Mouse (Mus musculus) kidney, adult 2 months (tissue): Measurements from ENCODE around the gene Fcgr3. TPM values are rescaled to one million over a fixed set of nuclear protein-coding genes. Genes with fewer than 3 reads are reported as not detected.
"Not testable (repeated sequence)": the region's sequence is repeated elsewhere in the genome, so short reads cannot be mapped to it uniquely, and the experiment has no call there.

Source experiments
- DNase-seq: peaks from one replicate; pipeline ENCODE4 v3.0.0; 2021
- H3K27ac ChIP-seq: fragments of 200-500 bp; 2 replicates; pipeline ENCODE4 v1.5.1; 2012; ENCODE audit warnings: low read depth, low read length, control low read depth, inconsistent platforms; ENCODE audit not compliant: insufficient read depth
- H3K27me3 ChIP-seq: fragments of 200-500 bp; replicated peaks from 2 replicates; pipeline ENCODE4 v1.6.1; 2012; ENCODE audit warnings: mild to moderate bottlenecking, moderate library complexity, low read length, inconsistent platforms; ENCODE audit not compliant: control insufficient read depth, insufficient read depth
- H3K36me3 ChIP-seq: fragments of 200-500 bp; 2 replicates; pipeline ENCODE4 v1.6.1; 2012; ENCODE audit warnings: mild to moderate bottlenecking, moderate library complexity, low read length, inconsistent platforms; ENCODE audit not compliant: control insufficient read depth, insufficient read depth
- H3K4me1 ChIP-seq: fragments of 200-500 bp; 2 replicates; pipeline ENCODE4 v1.6.1; 2011; ENCODE audit warnings: low read length; ENCODE audit not compliant: control insufficient read depth, insufficient read depth
- H3K4me3 ChIP-seq: fragments of 200-500 bp; 2 replicates; pipeline ENCODE4 v1.5.1; 2011; ENCODE audit warnings: mild to moderate bottlenecking, low read depth, low read length, control low read depth; ENCODE audit not compliant: insufficient read depth
- CTCF ChIP-seq: fragments of 200-500 bp; conservative IDR thresholded peaks from 2 replicates; pipeline ENCODE4 v1.5.1; 2011; ENCODE audit warnings: low read depth, mild to moderate bottlenecking, control low read depth, low read length, moderate library complexity, mixed read lengths; ENCODE audit not compliant: insufficient read depth, insufficient read length
- POLR2A ChIP-seq: fragments of 200-500 bp; IDR thresholded peaks from one replicate; pipeline ENCODE4 v1.6.1; 2011; ENCODE audit warnings: low read depth, low read length, control low read depth
- WGBS: fragments of 180-500 bp; shearing (Covaris S2); methylation state at CpG from one replicate; pipeline ENCODE4 v1.1.7; 2018; 5-methylcytosine and 5-hydroxymethylcytosine counted together
- polyA plus RNA-seq: library from polyadenylated mRNA; depleted of rRNA; stranded (reverse); fragments of >200 nt; gene quantifications from 2 replicates; pipeline ENCODE4 v1.2.3, GENCODE M21; 2012; rRNA removed

Gene Fcgr3
- polyA plus RNA-seq: 4.8 and 6.4 TPM in 2 replicates

DNA sequence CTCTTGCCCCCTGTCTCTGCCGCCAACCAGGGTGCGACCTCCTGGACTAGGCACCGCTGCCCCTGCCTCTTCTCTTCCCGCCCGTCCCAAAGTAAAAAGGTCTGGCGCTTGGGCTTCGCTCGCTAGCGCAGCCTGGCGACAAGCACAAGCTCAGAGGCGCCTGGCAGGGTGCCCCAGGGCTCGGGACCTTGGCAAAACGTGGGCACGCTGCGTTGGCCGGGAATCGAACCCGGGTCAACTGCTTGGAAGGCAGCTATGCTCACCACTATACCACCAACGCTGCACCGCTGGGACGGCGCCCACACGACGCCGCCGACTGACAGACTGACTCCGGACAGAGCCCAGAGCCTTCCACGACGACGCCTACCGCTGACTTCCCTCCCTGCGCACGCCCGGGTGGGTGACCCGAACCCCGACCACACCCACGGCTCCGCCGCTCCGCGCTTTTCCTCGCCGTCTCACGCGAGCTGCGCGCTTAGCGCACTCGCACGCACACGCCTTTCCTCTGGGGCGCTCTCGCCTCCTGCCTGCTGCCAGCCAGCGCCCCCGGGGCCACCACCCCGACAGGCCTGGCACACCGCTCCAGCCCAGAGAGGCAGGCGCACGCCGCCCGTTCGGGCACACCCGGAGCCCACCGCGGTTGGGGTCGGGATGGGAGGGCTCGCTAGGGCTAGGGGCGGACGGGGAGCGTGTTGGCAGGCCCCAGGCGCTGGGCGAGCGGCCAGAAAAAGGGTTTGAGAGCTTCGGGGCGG lies at the start of gene Fcgr3:
Gene Fcgr3, minus strand, starts transcription at position 445 of the 752 bp plus-strand sequence.
- 1% methylated on average over 46 of the region's 75 CpGs for WGBS
- 0 out of 2 replicates have a peak, but pooled peaks have one; percentile 16 for TF ChIP-seq CTCF
- not testable (repeated sequence) for H3K27me3 ChIP-seq, H3K27ac ChIP-seq, H3K4me1 ChIP-seq, H3K36me3 ChIP-seq
- peak; percentile 85 for DNase-seq
- H3K4me3 ChIP-seq: peak within 1 kb of the TSS; percentile 11

DNA sequence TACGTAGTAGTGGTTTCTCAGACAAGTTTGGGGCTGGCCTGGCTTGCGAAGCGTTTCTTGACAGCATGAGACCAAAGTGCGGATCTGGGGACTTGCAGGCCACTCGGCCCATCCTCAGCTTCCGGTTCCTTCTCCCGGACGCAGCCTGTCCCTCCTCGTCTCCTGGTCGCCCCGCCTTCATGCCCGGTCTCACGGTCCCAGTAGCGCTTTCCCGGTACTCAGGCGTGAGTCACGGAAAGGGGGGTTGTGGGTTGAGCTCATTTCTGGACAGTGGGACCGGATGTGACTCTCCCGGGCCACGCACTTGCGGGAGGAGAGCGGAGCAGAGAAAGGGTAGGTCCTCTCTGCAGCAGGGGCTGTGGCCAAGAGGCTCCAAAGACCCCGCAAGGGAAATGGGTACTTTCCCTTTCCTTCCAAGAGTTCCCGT lies 49.2 kb upstream of the Fcgr3 start, which contains the start of gene Cfap126:
Gene Cfap126, plus strand, starts transcription at position 46 of the 427 bp plus-strand sequence.
- Histone ChIP-seq H3K27me3 (no peaks in the 10 kb centered on the region), H3K27ac (peak within 1 kb of the TSS; percentile 91), H3K36me3 (no peaks in the 10 kb centered on the region), H3K4me3 (peak within 1 kb of the TSS; percentile 82), H3K4me1 (peaks cover 3% of the 10 kb centered on the region; the same call in 1 of the 2 replicates)
- 1% methylated on average over 24 of the region's 24 CpGs for WGBS
- peak; percentile 95 for DNase-seq
- TF ChIP-seq POLR2A: peak; percentile 34
- TF ChIP-seq CTCF: no peak

- Histone ChIP-seq H3K4me3 (no peak overlapping the region), H3K36me3 (no peaks in the 10 kb centered on the region), H3K27ac (no peak overlapping the region), H3K27me3 (no peaks in the 10 kb centered on the region), H3K4me1 (peaks cover 3% of the 10 kb centered on the region; the same call in 1 of the 2 replicates)
- no peak for DNase-seq
- TF ChIP-seq CTCF: no peak
- TF ChIP-seq POLR2A: no peak
- WGBS: 79% methylated on average over 4 of the region's 4 CpGs
Measured at GRCm38 (mm10) chr1:171112986-171113385, 48.3 kb upstream of the Fcgr3 start.

DNA sequence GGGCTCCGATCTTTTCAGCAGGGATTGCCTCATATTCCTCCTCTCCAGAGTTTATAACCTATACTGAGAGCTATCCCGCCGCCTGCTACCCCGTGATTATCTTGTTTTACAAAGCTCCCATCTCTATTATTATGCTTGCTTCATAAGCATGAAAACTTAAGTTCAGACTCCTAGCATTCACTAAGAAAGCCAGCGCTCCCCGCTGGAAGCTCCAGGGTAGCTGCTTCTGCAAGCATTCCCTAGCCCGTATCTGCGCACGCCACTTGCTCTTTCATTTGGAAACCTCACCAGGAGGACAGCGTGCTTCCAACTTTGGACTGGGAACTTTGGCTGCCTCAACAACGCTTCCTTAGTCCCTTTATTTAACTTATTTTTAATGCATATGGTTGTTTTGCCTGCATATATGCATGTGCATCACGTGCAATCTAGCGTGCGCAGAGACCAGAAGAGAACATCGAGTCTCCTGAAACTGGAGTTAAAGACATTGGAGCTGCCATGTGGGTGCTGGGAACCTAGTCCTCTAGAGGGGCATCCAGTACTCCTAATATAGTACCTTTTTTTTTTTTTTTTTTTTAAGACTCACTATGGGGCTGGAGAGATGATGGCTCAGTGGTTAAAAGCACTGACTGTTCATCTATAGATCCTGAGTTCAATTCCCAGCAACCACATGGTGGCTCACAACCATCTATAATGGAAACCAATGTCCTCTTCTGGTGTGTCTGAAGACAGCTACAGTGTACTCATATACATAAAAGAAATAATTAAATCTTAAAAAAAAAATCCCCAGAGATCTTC lies 47.2 kb upstream of the Fcgr3 start:
- Histone ChIP-seq H3K27ac (peak overlapping the region; percentile 87), H3K4me1 (peaks cover 3% of the 10 kb centered on the region; the same call in 1 of the 2 replicates), H3K36me3 (no peaks in the 10 kb centered on the region), H3K4me3 (peak overlapping the region; percentile 71), H3K27me3 (no peaks in the 10 kb centered on the region)
- WGBS: 5% methylated on average over 15 of the region's 15 CpGs
- DNase-seq: peak; percentile 73
- no peak for TF ChIP-seq CTCF
- no peak for TF ChIP-seq POLR2A

GRCm38 (mm10) chr1:171111020-171111780 lies 46.5 kb upstream of the Fcgr3 start:
- no peak for TF ChIP-seq POLR2A
- peak; percentile 86 for TF ChIP-seq CTCF
- Histone ChIP-seq H3K4me3 (peak overlapping the region; percentile 71), H3K27me3 (no peaks in the 10 kb centered on the region), H3K36me3 (no peaks in the 10 kb centered on the region), H3K4me1 (peaks cover 3% of the 10 kb centered on the region; the same call in 1 of the 2 replicates), H3K27ac (peak overlapping the region; percentile 87)
- DNase-seq: peak; percentile 97
- under 1% methylated on average over 38 of the region's 38 CpGs for WGBS

GRCm38 (mm10) chr1:171110659-171111019 lies 45.9 kb upstream of the Fcgr3 start:
- no peaks in the 10 kb centered on the region for H3K27me3 ChIP-seq
- no peaks in the 10 kb centered on the region for H3K36me3 ChIP-seq
- WGBS: 32% methylated on average over 15 of the region's 15 CpGs
- no peak overlapping the region for H3K27ac ChIP-seq
- peak overlapping the region; percentile 71; the same call in 1 of the 2 replicates for H3K4me3 ChIP-seq
- H3K4me1 ChIP-seq: peaks cover 3% of the 10 kb centered on the region; the same call in 1 of the 2 replicates
- no peak for DNase-seq
- TF ChIP-seq POLR2A (no peak), CTCF (no peak)
